Mouse (Mus musculus): ENCODE results near the gene Pax7.

Gene Pax7

GRCm38 (mm10) chr4:139813371-139813960, 19.9 kb downstream of the Pax7 start:
- ATAC-seq (ENCODE audit: insufficient number of reproducible peaks, low FRiP score, low TSS enrichment): no peak

GRCm38 (mm10) chr4:139811901-139812300, 21.4 kb downstream of the Pax7 start:
- no peak for ATAC-seq (ENCODE audit: insufficient number of reproducible peaks, low FRiP score, low TSS enrichment)

- ATAC-seq (ENCODE audit: insufficient number of reproducible peaks, low FRiP score, low TSS enrichment): no peak
Observed at GRCm38 (mm10) chr4:139811475-139811874, 21.9 kb downstream of the Pax7 start.

GRCm38 (mm10) chr4:139810762-139811438, 22.4 kb downstream of the Pax7 start:
- ATAC-seq (ENCODE audit: insufficient number of reproducible peaks, low FRiP score, low TSS enrichment): no peak

GRCm38 (mm10) chr4:139809381-139809820, 23.9 kb downstream of the Pax7 start:
- ATAC-seq (ENCODE audit: insufficient number of reproducible peaks, low FRiP score, low TSS enrichment): no peak

GRCm38 (mm10) chr4:139807820-139808219, 25.5 kb downstream of the Pax7 start:
- ATAC-seq (ENCODE audit: insufficient number of reproducible peaks, low FRiP score, low TSS enrichment): no peak

GRCm38 (mm10) chr4:139807191-139807808, 26.0 kb downstream of the Pax7 start:
- no peak for ATAC-seq (ENCODE audit: insufficient number of reproducible peaks, low FRiP score, low TSS enrichment)

GRCm38 (mm10) chr4:139804896-139805295, 28.4 kb downstream of the Pax7 start:
- ATAC-seq (ENCODE audit: insufficient number of reproducible peaks, low FRiP score, low TSS enrichment): no peak

- no peak for ATAC-seq (ENCODE audit: insufficient number of reproducible peaks, low FRiP score, low TSS enrichment)
Observed at GRCm38 (mm10) chr4:139803981-139804380, 29.3 kb downstream of the Pax7 start.

- no peak for ATAC-seq (ENCODE audit: insufficient number of reproducible peaks, low FRiP score, low TSS enrichment)
Observed at GRCm38 (mm10) chr4:139799436-139800100, 33.8 kb downstream of the Pax7 start.

- no peak for ATAC-seq (ENCODE audit: insufficient number of reproducible peaks, low FRiP score, low TSS enrichment)
Observed at GRCm38 (mm10) chr4:139797344-139797743, 36.0 kb downstream of the Pax7 start.

GRCm38 (mm10) chr4:139796115-139796514, 37.2 kb downstream of the Pax7 start:
- ATAC-seq (ENCODE audit: insufficient number of reproducible peaks, low FRiP score, low TSS enrichment): no peak

- no peak for ATAC-seq (ENCODE audit: insufficient number of reproducible peaks, low FRiP score, low TSS enrichment)
Observed at GRCm38 (mm10) chr4:139791168-139791567, 42.2 kb downstream of the Pax7 start.

GRCm38 (mm10) chr4:139789772-139790171, 43.6 kb downstream of the Pax7 start:
- no peak for ATAC-seq (ENCODE audit: insufficient number of reproducible peaks, low FRiP score, low TSS enrichment)

GRCm38 (mm10) chr4:139782926-139783467, 50.3 kb downstream of the Pax7 start:
- no peak for ATAC-seq (ENCODE audit: insufficient number of reproducible peaks, low FRiP score, low TSS enrichment)

GRCm38 (mm10) chr4:139771125-139771631, 62.1 kb downstream of the Pax7 start:
- ATAC-seq (ENCODE audit: insufficient number of reproducible peaks, low FRiP score, low TSS enrichment): no peak

GRCm38 (mm10) chr4:139767823-139768222, 65.5 kb downstream of the Pax7 start:
- ATAC-seq (ENCODE audit: insufficient number of reproducible peaks, low FRiP score, low TSS enrichment): no peak

- no peak for ATAC-seq (ENCODE audit: insufficient number of reproducible peaks, low FRiP score, low TSS enrichment)
Observed at GRCm38 (mm10) chr4:139767115-139767718, 66.1 kb downstream of the Pax7 start.

GRCm38 (mm10) chr4:139761911-139762310, 71.4 kb downstream of the Pax7 start:
- no peak for ATAC-seq (ENCODE audit: insufficient number of reproducible peaks, low FRiP score, low TSS enrichment)

- no peak for ATAC-seq (ENCODE audit: insufficient number of reproducible peaks, low FRiP score, low TSS enrichment)
Observed at GRCm38 (mm10) chr4:139760736-139761135, 72.6 kb downstream of the Pax7 start.
